Mouse (Mus musculus) thymus, postnatal 36 days (tissue): ENCODE results near the gene Mtmr10.

Experiments used
- DNase-seq, 2 experiments: peaks; one replicate each; pipeline ENCODE4 v3.0.0; 2022; ENCODE audit warnings: mixed read lengths in 2 of 2

The Mtmr10 gene

GRCm38 (mm10) chr7:64287414-64288091 is at the start of gene Mtmr10:
TSS of gene Mtmr10 (plus strand) at chr7:64287653.
- DNase-seq, result peak; percentile 96 to 97

DNA sequence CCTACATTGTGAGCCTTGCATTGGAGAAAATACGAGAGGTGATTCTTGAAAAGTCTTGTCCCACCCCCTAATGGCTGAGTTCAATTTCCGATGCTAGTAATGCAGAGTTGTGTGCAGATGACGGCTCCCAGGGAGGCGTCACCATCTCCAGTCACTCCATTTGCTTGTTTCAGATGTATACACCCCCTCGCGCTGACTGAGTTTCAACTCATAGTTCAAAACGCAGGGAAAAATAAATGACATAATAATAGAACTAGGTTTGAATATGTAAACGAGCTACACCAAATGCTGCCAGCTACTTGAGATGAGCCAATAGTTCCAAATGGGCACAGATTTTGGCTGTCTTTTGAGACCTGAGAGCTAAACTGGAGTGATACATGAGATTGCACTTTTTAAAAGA is 49.7 kb upstream of the Mtmr10 start:
- no peak for DNase-seq

DNA sequence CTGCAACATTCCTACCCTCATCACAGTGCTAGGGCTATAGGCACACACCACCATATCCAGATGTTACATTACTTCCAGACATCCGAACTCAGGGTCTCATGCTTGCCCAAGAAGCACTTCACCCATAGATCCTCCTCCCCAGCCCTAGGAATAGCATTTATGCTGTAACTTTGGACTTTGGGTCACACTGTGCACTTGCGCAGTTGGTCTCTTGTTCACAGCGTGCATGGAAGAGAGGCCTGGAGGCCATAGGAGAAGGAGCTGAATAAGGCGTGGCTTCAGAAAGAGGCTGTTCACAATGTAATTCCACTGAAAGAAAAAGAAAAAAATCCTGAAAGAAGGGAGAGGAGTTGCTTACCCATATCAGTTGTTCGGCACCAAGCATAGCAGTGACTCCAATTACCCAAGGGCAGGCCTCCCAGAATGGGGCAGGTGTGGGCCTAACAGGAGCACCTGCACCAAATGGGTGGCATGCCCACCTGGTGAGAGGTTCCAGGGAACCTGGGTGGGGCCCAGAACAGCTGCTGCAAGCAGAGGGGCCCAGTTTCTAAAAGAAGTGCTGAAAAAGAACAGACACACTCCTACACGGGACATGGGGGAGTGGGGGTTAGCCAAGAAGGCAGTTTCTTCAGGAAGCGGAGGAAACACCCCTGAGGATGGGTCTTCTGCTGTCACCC is 48.9 kb upstream of the Mtmr10 start:
- DNase-seq, result no peak

DNA sequence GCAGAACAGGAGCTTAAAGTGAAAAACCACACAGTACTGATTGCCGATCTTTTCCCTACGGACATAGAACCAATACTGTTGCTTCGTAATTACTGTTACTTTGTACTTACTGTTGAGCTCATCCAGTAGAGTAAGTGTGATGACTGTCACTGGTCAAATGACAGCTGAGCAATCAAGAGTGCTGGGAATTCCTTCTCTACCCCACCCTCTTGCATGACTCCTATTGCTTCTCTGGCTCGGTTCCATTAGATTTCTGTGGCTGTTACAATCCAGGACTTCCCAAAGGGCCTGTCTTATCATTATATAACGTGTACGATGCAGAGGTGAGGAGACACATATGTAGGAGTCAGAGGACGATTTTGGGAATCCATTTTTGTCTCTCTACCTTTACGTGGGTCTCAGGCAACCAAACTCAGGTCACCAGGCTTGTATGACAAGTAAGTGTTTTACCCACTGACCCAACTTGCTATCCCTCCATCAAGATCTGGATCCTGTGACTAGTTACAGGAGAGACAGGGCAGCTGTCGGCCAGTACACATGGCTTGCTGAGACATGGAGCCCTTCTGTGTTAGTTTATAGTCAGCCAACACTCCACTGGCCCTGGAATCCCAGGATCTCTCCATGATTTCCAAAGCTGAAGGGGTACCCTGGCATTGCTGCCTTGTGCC is 48.2 kb upstream of the Mtmr10 start:
- DNase-seq, result no peak

DNA sequence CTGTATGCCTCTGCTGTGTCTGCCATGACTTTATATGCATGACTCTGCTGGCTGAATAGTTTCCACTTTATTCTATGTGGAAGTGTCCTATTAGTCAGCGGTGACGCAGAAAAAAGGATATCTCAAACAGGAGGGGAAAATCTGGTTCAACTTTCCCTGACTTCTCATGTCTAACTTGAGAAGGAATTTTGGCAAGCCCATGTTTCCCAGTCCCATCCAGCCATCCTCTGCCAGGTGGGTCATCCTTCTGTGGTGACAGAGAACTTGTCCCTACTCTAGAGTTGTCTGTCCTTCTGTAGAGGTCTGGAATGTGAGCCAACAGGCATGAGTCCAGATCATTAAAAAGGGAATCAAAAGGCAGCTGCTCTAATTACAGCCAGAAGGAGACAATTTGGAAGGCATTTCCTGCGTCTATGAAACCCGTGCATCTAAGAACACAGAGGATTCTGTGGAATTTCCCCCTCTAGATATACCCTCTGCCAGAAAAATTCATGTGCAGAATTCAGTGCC is 47.6 kb upstream of the Mtmr10 start:
- no peak for DNase-seq

GRCm38 (mm10) chr7:64242424-64242823 is 45.0 kb upstream of the Mtmr10 start:
- no peak for DNase-seq

- no peak for DNase-seq
Observed at GRCm38 (mm10) chr7:64244371-64244770, 43.1 kb upstream of the Mtmr10 start.

DNA sequence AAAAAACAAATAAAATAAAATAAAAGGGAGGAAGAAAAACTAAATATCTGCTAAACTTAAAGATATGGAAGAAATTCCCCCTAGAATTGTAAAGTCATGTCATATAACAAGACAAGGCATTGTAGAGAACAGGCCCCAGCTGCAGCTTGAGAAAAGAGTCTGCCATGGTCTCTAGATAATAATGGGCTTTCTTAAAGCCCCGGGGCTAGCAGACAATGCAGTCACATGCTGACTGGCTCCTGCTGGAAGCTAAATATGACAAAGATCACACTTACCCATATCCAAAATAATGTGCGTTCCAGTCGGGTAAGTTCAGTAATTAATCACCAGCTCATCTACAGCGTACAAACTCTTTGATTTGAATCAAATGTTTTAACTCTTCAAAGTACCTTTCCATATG is 40.7 kb upstream of the Mtmr10 start:
- no peak for DNase-seq

DNA sequence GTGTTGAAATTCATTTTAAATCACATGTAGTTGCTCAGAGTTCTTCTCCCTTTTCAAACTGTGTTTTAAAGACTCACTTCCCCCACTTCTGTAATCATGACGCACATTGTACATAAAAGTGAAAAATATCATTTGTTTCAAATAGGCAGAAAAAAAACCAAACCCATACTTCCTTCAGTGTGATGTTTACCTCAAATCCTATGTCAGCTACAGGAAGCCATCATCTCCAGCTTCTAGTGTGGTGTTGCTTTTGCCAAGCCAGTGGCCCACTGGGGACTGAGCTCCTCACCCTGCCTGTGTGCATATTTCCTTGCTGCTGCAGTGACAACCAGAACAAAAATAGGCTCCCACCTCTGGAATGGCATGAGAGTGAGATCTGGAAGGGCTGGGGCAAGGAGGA is 39.1 kb upstream of the Mtmr10 start:
- no peak for DNase-seq

GRCm38 (mm10) chr7:64249715-64250114 is 37.7 kb upstream of the Mtmr10 start:
- no peak for DNase-seq

GRCm38 (mm10) chr7:64250417-64250816 is 37.0 kb upstream of the Mtmr10 start:
- no peak for DNase-seq

- no peak for DNase-seq
Observed at GRCm38 (mm10) chr7:64253736-64254135, 33.7 kb upstream of the Mtmr10 start.

DNA sequence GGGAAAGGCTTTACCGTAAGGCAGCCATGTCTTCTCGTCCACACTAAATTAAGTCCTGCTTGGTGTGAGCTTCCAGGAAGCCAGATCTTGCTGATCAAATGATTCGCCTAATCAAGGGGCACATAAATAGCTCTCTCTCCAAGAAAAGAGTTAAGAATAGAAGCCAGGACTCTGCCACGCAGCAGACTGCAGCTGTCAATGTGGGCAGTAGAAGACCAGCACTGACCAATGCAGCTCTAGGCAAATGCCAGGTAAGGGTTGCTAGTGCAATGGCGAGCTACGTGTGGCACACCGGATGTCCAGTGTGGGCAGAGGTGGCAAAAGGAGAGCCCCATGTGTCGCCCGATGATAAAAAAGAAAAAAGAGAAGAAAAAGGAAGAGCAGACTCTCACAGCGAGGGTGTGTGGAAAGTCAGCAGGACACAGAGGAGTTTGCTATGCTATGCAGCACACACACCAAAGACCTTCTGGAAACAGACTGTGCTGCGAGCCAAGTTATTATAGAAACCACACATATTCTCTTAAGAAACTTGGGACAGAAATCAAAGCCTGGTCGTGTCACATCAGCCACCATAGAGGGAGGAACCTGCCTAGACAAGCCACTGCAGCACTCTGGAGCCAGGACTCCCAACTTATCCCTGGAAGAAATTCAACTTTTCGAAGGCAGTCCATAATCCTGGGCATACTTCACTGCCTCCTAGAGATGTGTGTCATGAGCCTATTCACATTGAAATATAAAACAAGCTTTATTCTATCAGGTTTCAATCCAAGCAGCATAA is 21.8 kb upstream of the Mtmr10 start:
- DNase-seq, result no peak

DNA sequence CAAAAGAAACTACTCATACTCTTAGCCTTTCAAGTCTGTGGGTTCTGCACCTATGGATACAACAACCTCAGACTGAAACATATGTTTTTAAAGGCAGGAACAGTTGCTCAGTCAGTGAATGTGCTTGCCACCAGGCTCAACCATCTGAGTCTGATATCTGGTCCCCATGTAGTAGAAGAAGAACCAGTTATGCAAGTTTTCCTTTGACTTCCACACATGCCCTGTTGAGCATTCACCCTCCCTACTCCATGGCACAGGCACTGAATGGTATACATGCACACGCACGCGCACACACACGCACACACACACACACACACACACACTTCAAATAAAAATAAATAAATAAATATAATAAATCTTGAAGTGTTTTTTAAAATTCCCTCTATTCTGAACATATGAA is 20.9 kb upstream of the Mtmr10 start:
- DNase-seq, result no peak

DNA sequence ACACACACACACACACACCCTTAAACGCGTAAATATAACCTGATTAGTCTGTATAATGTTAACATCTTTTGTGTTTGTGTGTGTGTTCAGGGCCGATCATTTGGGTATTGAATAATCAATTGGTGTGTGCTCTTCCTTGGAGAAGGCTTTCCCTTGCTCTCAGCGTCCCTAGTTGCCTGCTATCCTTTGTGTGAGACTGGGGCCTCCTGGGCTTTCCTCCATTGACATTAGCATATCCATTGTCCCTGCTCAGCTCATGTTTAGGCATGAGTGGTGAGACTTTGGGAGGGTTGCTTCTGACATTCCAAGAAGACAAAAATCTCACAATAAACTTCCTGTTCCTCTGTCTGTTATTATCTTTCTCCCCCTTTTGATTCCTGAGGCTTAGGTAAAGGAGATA is 15.5 kb upstream of the Mtmr10 start:
- no peak for DNase-seq

DNA sequence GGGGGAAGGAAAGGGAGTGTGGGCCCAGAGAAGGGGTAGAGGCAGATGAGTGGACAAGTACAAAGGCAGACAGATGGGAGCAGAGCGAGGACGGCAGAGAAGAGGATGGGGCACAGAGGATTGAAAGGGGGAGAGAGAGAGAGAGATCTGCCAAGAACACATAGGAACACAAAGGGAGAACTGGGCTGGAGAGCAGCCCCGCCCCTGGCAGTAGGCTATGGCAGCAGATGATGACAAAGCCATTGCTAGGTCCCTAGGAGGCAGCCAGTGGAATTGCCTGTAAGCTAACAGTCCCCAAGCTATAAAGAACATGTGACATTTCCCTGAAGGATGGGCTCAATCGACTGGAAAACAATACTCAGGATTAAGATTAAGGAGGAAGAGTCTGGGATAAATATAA is 11.9 kb upstream of the Mtmr10 start:
- no peak for DNase-seq

GRCm38 (mm10) chr7:64276921-64277320 is 10.5 kb upstream of the Mtmr10 start:
- no peak for DNase-seq

- DNase-seq, result no peak
Observed at GRCm38 (mm10) chr7:64278526-64278925, 8.9 kb upstream of the Mtmr10 start.

GRCm38 (mm10) chr7:64279548-64279947 is 7.9 kb upstream of the Mtmr10 start:
- no peak for DNase-seq

DNA sequence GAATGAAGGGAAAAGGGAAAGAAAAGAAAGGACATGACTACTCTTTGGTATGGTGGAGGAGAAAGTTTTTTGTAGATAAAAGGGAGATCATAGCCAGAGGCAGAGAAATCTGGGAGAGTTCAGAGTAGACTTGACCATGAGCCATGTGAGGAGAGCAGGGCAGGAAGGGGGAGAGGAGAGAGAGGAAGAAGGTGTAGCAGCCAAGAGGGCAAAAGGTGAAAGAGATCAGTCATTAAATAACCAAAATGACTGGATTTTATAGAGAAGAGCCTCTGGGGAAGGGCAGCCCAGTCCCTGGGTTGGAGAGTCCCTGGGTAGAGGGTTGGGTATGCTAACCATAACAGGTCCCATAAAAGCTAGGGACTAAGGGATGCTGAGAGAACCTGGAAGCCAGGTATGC is 887 bp upstream of the Mtmr10 start:
- no peak for DNase-seq

DNA sequence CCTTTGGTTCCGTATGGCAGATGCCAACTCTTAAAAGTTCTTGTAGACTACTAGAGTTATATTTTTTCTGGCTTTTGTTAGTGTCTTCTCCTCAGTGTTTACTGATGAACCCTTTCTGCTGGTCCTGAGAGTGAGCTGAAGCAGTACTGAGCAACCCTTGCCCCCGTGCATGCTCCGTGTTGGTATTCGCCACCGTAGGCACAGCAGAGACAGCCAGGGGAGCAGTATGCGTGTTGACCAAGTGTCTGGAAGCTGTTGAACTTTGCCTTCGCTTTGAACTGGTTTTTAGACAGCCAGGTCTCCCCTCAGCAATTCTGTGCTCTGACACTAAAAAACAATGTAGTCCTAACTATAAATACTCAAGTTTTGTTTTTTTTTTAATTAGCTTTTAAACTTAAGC is 2.0 kb downstream of the Mtmr10 start:
- no peak for DNase-seq

- DNase-seq, result no peak
Observed at GRCm38 (mm10) chr7:64290431-64290830, 3.0 kb downstream of the Mtmr10 start.

DNA sequence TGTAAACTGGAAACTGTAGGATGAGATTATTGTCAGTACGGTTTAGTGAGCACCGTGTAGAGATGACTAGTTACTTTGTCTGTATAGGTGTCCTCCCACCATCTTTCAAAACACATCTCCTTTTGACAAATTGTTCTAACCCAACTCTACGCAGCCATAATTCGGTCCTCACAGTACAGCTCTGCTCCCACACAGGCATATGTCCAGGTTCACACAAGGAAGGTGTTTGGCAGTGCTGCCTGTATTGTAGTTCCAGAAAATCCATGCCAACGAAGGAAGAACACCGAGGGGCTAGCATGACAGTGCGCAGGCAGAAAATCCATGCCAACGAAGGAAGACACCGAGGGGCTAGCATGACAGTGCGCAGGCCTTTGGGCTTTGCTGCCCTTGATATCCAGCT is 4.3 kb downstream of the Mtmr10 start:
- DNase-seq, result no peak
